In the genomic region with DNA sequence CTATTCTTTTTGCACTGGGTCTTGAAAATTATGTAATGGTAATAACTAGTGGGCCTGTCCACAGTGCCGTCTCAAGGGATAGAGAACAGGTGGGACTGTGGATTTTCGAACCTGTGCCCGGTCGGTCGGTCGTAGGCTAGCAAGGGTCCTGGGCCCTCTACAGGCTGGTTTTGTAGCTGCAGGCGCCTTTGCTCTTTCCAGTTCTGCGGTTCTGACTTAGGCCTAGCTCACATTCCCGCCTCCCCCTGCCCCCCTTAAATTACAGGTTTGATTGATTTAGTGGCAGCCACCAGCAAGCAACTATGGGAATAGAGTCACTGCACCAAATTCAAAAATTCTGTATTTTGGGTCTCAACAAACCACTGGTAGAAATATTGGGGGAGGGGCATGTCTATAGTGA, we compare ENCODE assay signal across 8 mouse cellular contexts. TPM values are rescaled to one million over a fixed set of nuclear protein-coding genes. Genes with fewer than 3 reads are reported as not detected.
DNase-seq lines count a peak whose midpoint lies in the region; ATAC-seq lines count a peak whose summit lies in the region.

No protein-coding gene starts in this region.

- DNase-seq in adrenal gland, adult (ENCODE audit: inconsistent age in 2 of 2, low spot score in 1 of 2), result peak; percentile 76 to 89
- no peak for DNase-seq in adrenal gland, postnatal 4 days (ENCODE audit: low spot score in 2 of 2)
- DNase-seq in T-cell, adult 2 months (ENCODE audit: low spot score), result peak; percentile 46
- DNase-seq in embryo, embryonic 11 days, result peak; percentile 66
- DNase-seq in heart, postnatal 10 days, result peak; percentile 57 to 66
- DNase-seq in kidney, postnatal 25 days, result peak; percentile 74

- H3K9me3 ChIP-seq in lung, embryonic 16.5 days (ENCODE audit: control insufficient read depth, low read length), result no peaks in the 10 kb centered on the region
- no peaks in the 10 kb centered on the region for H3K9me3 ChIP-seq in neural tube, embryonic 15.5 days (replicated peaks)

- 9% methylated on average over 9 of the region's 9 CpGs for WGBS in lung, embryonic 16.5 days
- 7% methylated on average over 9 of the region's 9 CpGs for WGBS in neural tube, embryonic 15.5 days

- H3K36me3 ChIP-seq in lung, embryonic 16.5 days (ENCODE audit: control insufficient read depth, insufficient read depth, low read length), result no peaks in the 10 kb centered on the region
- H3K36me3 ChIP-seq in neural tube, embryonic 15.5 days, result no peaks in the 10 kb centered on the region

- peaks cover 35% of the 10 kb centered on the region for H3K4me1 ChIP-seq in lung, embryonic 16.5 days (replicated peaks; ENCODE audit: control insufficient read depth, insufficient read depth, low read length)
- H3K4me1 ChIP-seq in neural tube, embryonic 15.5 days, result peaks cover 36% of the 10 kb centered on the region

- H3K27ac ChIP-seq in lung, embryonic 16.5 days (ENCODE audit: low read length), result no peak overlapping the region
- H3K27ac ChIP-seq in neural tube, embryonic 15.5 days (replicated peaks), result no peak overlapping the region

- peak overlapping the region; percentile 96 for H3K4me2 ChIP-seq in lung, embryonic 16.5 days (ENCODE audit: low read depth, low read length)
- peak overlapping the region; percentile 76 for H3K4me2 ChIP-seq in neural tube, embryonic 15.5 days

- ATAC-seq in lung, embryonic 16.5 days (ENCODE audit: low read depth), result peak; percentile 45; the same call in 1 of the 2 replicates
- ATAC-seq in neural tube, embryonic 15.5 days (ENCODE audit: low FRiP score), result peak; percentile 46

- no peak overlapping the region for H3K9ac ChIP-seq in lung, embryonic 16.5 days (ENCODE audit: low read length)
- H3K9ac ChIP-seq in neural tube, embryonic 15.5 days (replicated peaks), result no peak overlapping the region

- H3K27me3 ChIP-seq in lung, embryonic 16.5 days (ENCODE audit: control insufficient read depth, insufficient read depth, low read depth, low read length), result peaks cover 13% of the 10 kb centered on the region; the same call in 1 of the 2 replicates
- H3K27me3 ChIP-seq in neural tube, embryonic 15.5 days (replicated peaks), result peaks cover 26% of the 10 kb centered on the region

- peak overlapping the region; percentile 73 for H3K4me3 ChIP-seq in lung, embryonic 16.5 days (ENCODE audit: low read length)
- H3K4me3 ChIP-seq in neural tube, embryonic 15.5 days (replicated peaks), result peak overlapping the region; percentile 87

- intact Hi-C loops in heart, postnatal 10 days (cut with DNase I), result loop anchor here (1.0 to 5.0 kb wide), 3 partner anchors 39 to 129 kb away; no protein-coding TSS in a partner anchor

RNA-seq across cellular contexts. Expression of gene Rassf5, which starts 0.9 kb away (rescaled TPM):
- total RNA-seq in adrenal gland, postnatal 4 days (2021), result 10 to 100 TPM; 11.1 to 14.1 TPM
- 1 to 10 TPM; 3.9 to 5.4 TPM for total RNA-seq in heart, postnatal 10 days (2021)
- 6.1 and 8.2 TPM in 2 replicates for polyA plus RNA-seq in lung, embryonic 16.5 days (2015; fragmentation: Nextera tagmentation; extraction: Ambion mirVana)
- polyA plus RNA-seq in neural tube, embryonic 15.5 days (2015; fragmentation: Nextera tagmentation; extraction: Ambion mirVana), result 5.6 and 15.8 TPM in 2 replicates

RNA-seq across cellular contexts. Expression of gene Ikbke, which starts 33.5 kb away (rescaled TPM):
- 10 to 100 TPM; 19.5 to 20.0 TPM for total RNA-seq in adrenal gland, postnatal 4 days (2021)
- total RNA-seq in heart, postnatal 10 days (2021), result 1 to 10 TPM; 2.9 to 3.1 TPM
- polyA plus RNA-seq in lung, embryonic 16.5 days (2015; fragmentation: Nextera tagmentation; extraction: Ambion mirVana), result 4.7 and 5.1 TPM in 2 replicates
- polyA plus RNA-seq in neural tube, embryonic 15.5 days (2015; fragmentation: Nextera tagmentation; extraction: Ambion mirVana), result 0.88 and 3.7 TPM in 2 replicates

Comparison
In these comparisons a context has a peak if more than half of its experiments do, and no peak if none do; other contexts are left out.
1. DNase-seq: peak in adrenal gland, adult (2 of 2), T-cell, adult 2 months (single experiment), embryo, embryonic 11 days (single experiment), heart, postnatal 10 days (2 of 2) and kidney, postnatal 25 days (2 of 2); none in adrenal gland, postnatal 4 days (0 of 2).
2. RNA of gene Ikbke, which starts 33.5 kb away (total RNA-seq): 19.5 to 20.0 TPM in adrenal gland, postnatal 4 days; 2.9 to 3.1 TPM in heart, postnatal 10 days; every median in the first group is over 4 times any median in the second.